ENCODE assay signal across 20 mouse cellular contexts in the genomic region with DNA sequence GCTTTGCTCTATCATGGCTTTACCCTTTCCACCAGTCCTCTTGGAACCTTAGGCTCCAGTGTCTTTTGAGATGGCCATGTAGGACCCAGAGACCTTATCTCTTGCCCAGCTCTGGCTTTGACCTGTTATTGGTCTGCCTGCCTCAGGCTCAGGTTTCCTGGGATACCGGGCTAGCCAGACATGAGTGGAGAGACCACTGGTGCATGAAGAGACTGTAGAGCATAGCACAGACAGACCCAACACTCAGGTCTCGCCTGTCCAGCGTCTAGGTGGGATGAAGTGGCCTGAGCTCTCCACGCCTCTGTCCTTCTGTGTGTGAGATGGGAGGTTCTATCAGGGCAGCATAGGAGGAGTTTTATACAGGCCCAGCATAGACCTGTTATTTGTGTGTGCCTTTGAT. TPM values are rescaled to one million over a fixed set of nuclear protein-coding genes. Genes with fewer than 3 reads are reported as not detected.
A peak's percentile ranks its signal among the peaks of the same experiment; 100 is the strongest.
DNase-seq lines count a peak whose midpoint lies in the region; ATAC-seq and TF ChIP-seq lines count a peak whose summit lies in the region.
"Had no signal": no experiment of that assay in that cellular context is flagged by ENCODE, and none has a peak within 500 bp of the region (broad histone marks: within the 10 kb centered on the region; RNA-seq: fewer than 3 reads in every experiment).

No protein-coding gene starts in this region.

- 79% methylated on average over 4 of the region's 4 CpGs for WGBS in hindbrain, embryonic 10.5 days
- 81% methylated on average over 4 of the region's 4 CpGs for WGBS in hindbrain, embryonic 11.5 days
- WGBS in kidney, embryonic 16.5 days, result 30% methylated on average over 4 of the region's 4 CpGs

- no peak overlapping the region for H3K4me3 ChIP-seq in hindbrain, embryonic 10.5 days
- no peak overlapping the region for H3K4me3 ChIP-seq in hindbrain, embryonic 11.5 days (ENCODE audit: low read depth, low read length)
- H3K4me3 ChIP-seq in kidney, embryonic 16.5 days (ENCODE audit: low read length), result no peak overlapping the region
- H3K4me3 ChIP-seq in testis, adult 2 months (ENCODE audit: control insufficient read depth, low read depth, low read length), result no peak overlapping the region
- H3K4me3 ChIP-seq: left cerebral cortex, adult 2 months; liver, embryonic 15.5 days; megakaryocyte, embryonic 14.5 days; midbrain, embryonic 13.5 days had no signal

- TF ChIP-seq CTCF in testis, adult 2 months (IDR thresholded peaks at IDR 0.05; ENCODE audit: control insufficient read depth, insufficient read depth, insufficient replicate concordance, low read depth, low read length), result no peak

- no peaks in the 10 kb centered on the region for H3K9me3 ChIP-seq in hindbrain, embryonic 10.5 days
- no peaks in the 10 kb centered on the region for H3K9me3 ChIP-seq in hindbrain, embryonic 11.5 days (ENCODE audit: control insufficient read depth, low read length)
- no peaks in the 10 kb centered on the region for H3K9me3 ChIP-seq in kidney, embryonic 16.5 days (ENCODE audit: low read length)
- H3K9me3 ChIP-seq: liver, embryonic 15.5 days; megakaryocyte, embryonic 14.5 days; midbrain, embryonic 13.5 days had no signal

- no peak for ATAC-seq in hindbrain, embryonic 11.5 days (ENCODE audit: low FRiP score)
- ATAC-seq in kidney, embryonic 16.5 days (ENCODE audit: low FRiP score, low TSS enrichment), result peak; percentile 57
- ATAC-seq: intestine, postnatal 0 days; midbrain, embryonic 13.5 days had no signal

- H3K4me2 ChIP-seq in hindbrain, embryonic 11.5 days (replicated peaks; ENCODE audit: low read depth, low read length), result no peak overlapping the region
- H3K4me2 ChIP-seq in kidney, embryonic 16.5 days (replicated peaks; ENCODE audit: low read depth, low read length), result peak overlapping the region; percentile 4; the same call in 1 of the 2 replicates
- H3K4me2 ChIP-seq: liver, embryonic 15.5 days; midbrain, embryonic 13.5 days had no signal

- H3K27me3 ChIP-seq in hindbrain, embryonic 10.5 days (ENCODE audit: insufficient read depth, poor library complexity, severe bottlenecking), result no peaks in the 10 kb centered on the region; the same call in 1 of the 2 replicates
- H3K27me3 ChIP-seq in hindbrain, embryonic 11.5 days (ENCODE audit: control insufficient read depth, insufficient read depth, low read length), result no peaks in the 10 kb centered on the region
- H3K27me3 ChIP-seq in kidney, embryonic 16.5 days (ENCODE audit: insufficient read depth, low read length), result no peaks in the 10 kb centered on the region
- H3K27me3 ChIP-seq in testis, adult 2 months (ENCODE audit: control insufficient read depth, insufficient read depth, low read length), result no peaks in the 10 kb centered on the region
- H3K27me3 ChIP-seq: midbrain, embryonic 13.5 days had no signal

- no peak for TF ChIP-seq POLR2A in testis, adult 2 months (IDR thresholded peaks at IDR 0.05; ENCODE audit: control insufficient read depth, low read depth, low read length)

- peak overlapping the region; percentile 20; the same call in 1 of the 2 replicates for H3K27ac ChIP-seq in hindbrain, embryonic 10.5 days
- no peak overlapping the region for H3K27ac ChIP-seq in hindbrain, embryonic 11.5 days (ENCODE audit: low read depth, low read length)
- H3K27ac ChIP-seq in kidney, embryonic 16.5 days (ENCODE audit: low read length), result peak overlapping the region; percentile 91
- H3K27ac ChIP-seq in testis, adult 2 months (ENCODE audit: control insufficient read depth, insufficient read depth, low read depth, low read length), result peak overlapping the region; percentile 23; the same call in 1 of the 2 replicates
- H3K27ac ChIP-seq: left cerebral cortex, adult 2 months; liver, embryonic 15.5 days; midbrain, embryonic 13.5 days had no signal

- no peak for DNase-seq in hindbrain, embryonic 10.5 days (ENCODE audit: low spot score)
- no peak for DNase-seq in hindbrain, embryonic 11.5 days (ENCODE audit: low spot score)
- DNase-seq in kidney, postnatal 36 days, result no peak
- no peak for DNase-seq in testis, postnatal 14 days (ENCODE audit: low spot score)
- no peak for DNase-seq in adrenal gland, postnatal 25 days
- DNase-seq: adrenal gland, adult 8-10 months; cerebellum, adult 2 months; cerebellum, postnatal 25 days; gastrocnemius, postnatal 25 days; heart, postnatal 14 days had no signal

- H3K9ac ChIP-seq in hindbrain, embryonic 11.5 days (ENCODE audit: low read depth, low read length), result no peak overlapping the region
- no peak overlapping the region; the same call in 1 of the 2 replicates for H3K9ac ChIP-seq in kidney, embryonic 16.5 days (replicated peaks; ENCODE audit: low read length)
- H3K9ac ChIP-seq: liver, embryonic 15.5 days; midbrain, embryonic 13.5 days had no signal

- peaks cover 36% of the 10 kb centered on the region for H3K4me1 ChIP-seq in hindbrain, embryonic 10.5 days (replicated peaks)
- H3K4me1 ChIP-seq in hindbrain, embryonic 11.5 days (replicated peaks; ENCODE audit: control insufficient read depth, insufficient read depth, low read length), result peaks cover 3% of the 10 kb centered on the region
- H3K4me1 ChIP-seq in kidney, embryonic 16.5 days (ENCODE audit: insufficient read depth, low read length), result peaks cover 38% of the 10 kb centered on the region
- H3K4me1 ChIP-seq in testis, adult 2 months (ENCODE audit: control insufficient read depth, insufficient read depth, low read length), result peaks cover 3% of the 10 kb centered on the region

- peaks cover 13% of the 10 kb centered on the region; the same call in 1 of the 2 replicates for H3K36me3 ChIP-seq in hindbrain, embryonic 10.5 days
- no peaks in the 10 kb centered on the region for H3K36me3 ChIP-seq in hindbrain, embryonic 11.5 days (ENCODE audit: control insufficient read depth, insufficient read depth, low read length)
- no peaks in the 10 kb centered on the region for H3K36me3 ChIP-seq in kidney, embryonic 16.5 days (ENCODE audit: insufficient read depth, low read length)
- 0 out of 2 replicates have a peak, but pooled peaks cover 2% of the 10 kb centered on the region for H3K36me3 ChIP-seq in testis, adult 2 months (ENCODE audit: control insufficient read depth, insufficient read depth, low read length)
- H3K36me3 ChIP-seq: liver, embryonic 15.5 days had no signal

RNA-seq across cellular contexts. Expression of gene Spire2, which starts 16.6 kb away (rescaled TPM):
- 10.8 and 19.5 TPM in 2 replicates for polyA plus RNA-seq in hindbrain, embryonic 10.5 days (2016; fragmentation: Nextera tagmentation; extraction: Ambion mirVana)
- 13.1 and 13.2 TPM in 2 replicates for polyA plus RNA-seq in hindbrain, embryonic 11.5 days (2014; fragmentation: Nextera tagmentation; extraction: Ambion mirVana)
- 4.9 and 5.4 TPM in 2 replicates for polyA plus RNA-seq in kidney, embryonic 16.5 days (2015; fragmentation: Nextera tagmentation; extraction: Ambion mirVana)
- 26.0 and 27.4 TPM in 2 replicates for polyA plus RNA-seq in testis, adult 2 months (2012; rRNA removed)
- total RNA-seq in adrenal gland, postnatal 25 days (2021), result 1.7 and 2.2 TPM in 2 replicates
- total RNA-seq: monocyte, adult 5-6 weeks had no signal

RNA-seq across cellular contexts. Expression of gene Tcf25, which starts 24.5 kb away (rescaled TPM):
- 159 and 169 TPM in 2 replicates for polyA plus RNA-seq in hindbrain, embryonic 10.5 days (2016; fragmentation: Nextera tagmentation; extraction: Ambion mirVana)
- 179 and 181 TPM in 2 replicates for polyA plus RNA-seq in hindbrain, embryonic 11.5 days (2014; fragmentation: Nextera tagmentation; extraction: Ambion mirVana)
- polyA plus RNA-seq in kidney, embryonic 16.5 days (2015; fragmentation: Nextera tagmentation; extraction: Ambion mirVana), result 168 and 175 TPM in 2 replicates
- polyA plus RNA-seq in testis, adult 2 months (2012; rRNA removed), result 39.4 and 41.8 TPM in 2 replicates
- 203 and 237 TPM in 2 replicates for total RNA-seq in adrenal gland, postnatal 25 days (2021)

RNA-seq across cellular contexts. Expression of gene Fanca, which starts 30.7 kb away (rescaled TPM):
- 35.3 and 40.9 TPM in 2 replicates for polyA plus RNA-seq in hindbrain, embryonic 10.5 days (2016; fragmentation: Nextera tagmentation; extraction: Ambion mirVana)
- 26.9 and 35.4 TPM in 2 replicates for polyA plus RNA-seq in hindbrain, embryonic 11.5 days (2014; fragmentation: Nextera tagmentation; extraction: Ambion mirVana)
- polyA plus RNA-seq in kidney, embryonic 16.5 days (2015; fragmentation: Nextera tagmentation; extraction: Ambion mirVana), result 36.6 and 43.8 TPM in 2 replicates
- 37.3 and 48.1 TPM in 2 replicates for polyA plus RNA-seq in testis, adult 2 months (2012; rRNA removed)
- total RNA-seq in adrenal gland, postnatal 25 days (2021), result 6.6 and 15.5 TPM in 2 replicates

RNA-seq across cellular contexts. Expression of gene Mc1r, which starts 57.8 kb away (rescaled TPM):
- polyA plus RNA-seq in hindbrain, embryonic 10.5 days (2016; fragmentation: Nextera tagmentation; extraction: Ambion mirVana), result 0.05 and 0.21 TPM in 2 replicates
- 0.11 and 0.49 TPM in 2 replicates for polyA plus RNA-seq in hindbrain, embryonic 11.5 days (2014; fragmentation: Nextera tagmentation; extraction: Ambion mirVana)
- polyA plus RNA-seq in kidney, embryonic 16.5 days (2015; fragmentation: Nextera tagmentation; extraction: Ambion mirVana), result not detected in 2 replicates
- polyA plus RNA-seq in testis, adult 2 months (2012; rRNA removed), result 0.02 and 0.15 TPM in 2 replicates
- not detected in 2 replicates for total RNA-seq in adrenal gland, postnatal 25 days (2021)
- total RNA-seq: gastrocnemius, postnatal 25 days; heart, postnatal 14 days; monocyte, adult 5-6 weeks; neutrophil, adult 5-6 weeks had no signal
- polyA plus RNA-seq: intestine, postnatal 0 days; liver, embryonic 15.5 days; stomach, embryonic 16.5 days had no signal
